Mouse (Mus musculus) megakaryocyte, adult 5-6 weeks (primary cell): ENCODE data around the gene Ccnd1. TPM values are rescaled to one million over a fixed set of nuclear protein-coding genes. Genes with fewer than 3 reads are reported as not detected.

ENCODE experiments used
- ATAC-seq: 2 replicates; pipeline ENCODE4 v1.8.0; 2016; ENCODE audit warnings: mild to moderate bottlenecking, inconsistent platforms; ENCODE audit not compliant: poor library complexity, severe bottlenecking
- total RNA-seq, 2 experiments: library from RNA; stranded (forward) in 1 of 2; stranded (reverse) in 1 of 2; fragments of 153-499, 151-499 nt in 1 of 2; fragments of 221-1000, 200-1000 nt in 1 of 2; gene quantifications; 2 replicates each; pipeline versions ENCODE4 v1.2.3 to v1.2.4; 2015 to 2017

Gene Ccnd1
- 8.1 and 11.1 TPM in 2 replicates for total RNA-seq (2015)
- total RNA-seq (2017), result 5.2 and 5.5 TPM in 2 replicates

- no peak for ATAC-seq
Measured at GRCm38 (mm10) chr7:144939344-144940002, at the start of gene Ccnd1. Gene Ccnd1, minus strand, starts transcription at chr7:144939925.

GRCm38 (mm10) chr7:144988856-144989255, 49.1 kb upstream of the Ccnd1 start:
- no peak for ATAC-seq

- no peak for ATAC-seq
Measured at GRCm38 (mm10) chr7:144985100-144985499, 45.4 kb upstream of the Ccnd1 start.

- no peak for ATAC-seq
Measured at GRCm38 (mm10) chr7:144982358-144983110, 42.8 kb upstream of the Ccnd1 start.

- ATAC-seq, result peak; percentile 90
Measured at GRCm38 (mm10) chr7:144981426-144982079, 41.8 kb upstream of the Ccnd1 start.

GRCm38 (mm10) chr7:144979814-144980213, 40.1 kb upstream of the Ccnd1 start:
- ATAC-seq, result peak; percentile 31; the same call in 1 of the 2 replicates

- ATAC-seq, result no peak
Measured at GRCm38 (mm10) chr7:144977121-144977520, 37.4 kb upstream of the Ccnd1 start.

- ATAC-seq, result no peak
Measured at GRCm38 (mm10) chr7:144973461-144973860, 33.7 kb upstream of the Ccnd1 start.

GRCm38 (mm10) chr7:144971769-144972168, 32.0 kb upstream of the Ccnd1 start:
- ATAC-seq, result no peak

- ATAC-seq, result peak; percentile 90
Measured at GRCm38 (mm10) chr7:144970997-144971768, 31.5 kb upstream of the Ccnd1 start.

- no peak for ATAC-seq
Measured at GRCm38 (mm10) chr7:144965893-144966292, 26.2 kb upstream of the Ccnd1 start.

- no peak for ATAC-seq
Measured at GRCm38 (mm10) chr7:144964316-144964715, 24.6 kb upstream of the Ccnd1 start.

GRCm38 (mm10) chr7:144963911-144964310, 24.2 kb upstream of the Ccnd1 start:
- no peak for ATAC-seq

GRCm38 (mm10) chr7:144958509-144959395, 19.0 kb upstream of the Ccnd1 start:
- no peak for ATAC-seq

- peak; percentile 70 for ATAC-seq
Measured at GRCm38 (mm10) chr7:144943254-144943653, 3.5 kb upstream of the Ccnd1 start.

- no peak for ATAC-seq
Measured at GRCm38 (mm10) chr7:144942744-144943135, 3.0 kb upstream of the Ccnd1 start.

GRCm38 (mm10) chr7:144942071-144942743, 2.5 kb upstream of the Ccnd1 start:
- ATAC-seq, result no peak

GRCm38 (mm10) chr7:144941242-144941831, 1.6 kb upstream of the Ccnd1 start:
- peak; percentile 39; the same call in 1 of the 2 replicates for ATAC-seq

- ATAC-seq, result no peak
Measured at GRCm38 (mm10) chr7:144940585-144940984, 860 bp upstream of the Ccnd1 start.
